Mouse (Mus musculus) heart, postnatal 0 days (tissue): Measurements from ENCODE around the gene Magoh. TPM values are rescaled to one million over a fixed set of nuclear protein-coding genes. Genes with fewer than 3 reads are reported as not detected.

Source experiments
- ATAC-seq: fragments of 200-750 bp; cut with Nextera tagmentation; 2 replicates; pipeline ENCODE4 v1.8.0; 2017; ENCODE audit warnings: low read depth, moderate number of reproducible peaks, moderate library complexity; ENCODE audit not compliant: insufficient read depth
- DNase-seq: peaks from one replicate; pipeline ENCODE4 v3.0.0-alpha.2; 2016; ENCODE audit warnings: low spot score
- H3K27ac ChIP-seq: fragments of 300-500 bp; sonication (generic); 2 replicates; pipeline ENCODE4 v1.5.1; 2014; ENCODE audit warnings: low read depth, mild to moderate bottlenecking
- H3K27me3 ChIP-seq: fragments of 300-500 bp; sonication (generic); 2 replicates; pipeline ENCODE4 v1.6.1; 2014; ENCODE audit warnings: low read length, mixed read lengths; ENCODE audit not compliant: control insufficient read depth, insufficient read depth
- H3K36me3 ChIP-seq: fragments of 300-500 bp; sonication (generic); replicated peaks from 2 replicates; pipeline ENCODE4 v1.6.1; 2014; ENCODE audit warnings: low read length, mixed read lengths; ENCODE audit not compliant: control insufficient read depth, insufficient read depth
- H3K4me1 ChIP-seq: fragments of 300-500 bp; sonication (generic); 2 replicates; pipeline ENCODE4 v1.6.1; 2014; ENCODE audit warnings: antibody characterized with exemption; ENCODE audit not compliant: control insufficient read depth, insufficient read depth
- H3K4me2 ChIP-seq: fragments of 300-500 bp; sonication (generic); 2 replicates; pipeline ENCODE4 v1.6.1; 2014; ENCODE audit warnings: low read depth, mild to moderate bottlenecking, low read length, moderate library complexity
- H3K4me3 ChIP-seq: fragments of 300-500 bp; sonication (generic); 2 replicates; pipeline ENCODE4 v1.5.1; 2014; ENCODE audit warnings: low read depth, low read length
- H3K9ac ChIP-seq: fragments of 300-500 bp; sonication (generic); replicated peaks from 2 replicates; pipeline ENCODE4 v1.6.1; 2014; ENCODE audit warnings: low read depth, low read length, mixed read lengths
- H3K9me3 ChIP-seq: fragments of 300-500 bp; sonication (generic); replicated peaks from 2 replicates; pipeline ENCODE4 v1.6.1; 2016; ENCODE audit warnings: low read length; ENCODE audit not compliant: control insufficient read depth
- CTCF ChIP-seq: IDR thresholded peaks from 2 replicates; pipeline ENCODE4 v1.5.1; 2016; ENCODE audit warnings: antibody characterized with exemption, control low read depth, low read depth
- EP300 ChIP-seq: IDR thresholded peaks from 2 replicates; pipeline ENCODE4 v1.6.1; 2016; ENCODE audit warnings: antibody characterized with exemption, low read depth
- WGBS: fragments of 180-500 bp; shearing (Covaris S2); extraction: QIAGEN DNeasy Blood & Tissue Kit; methylation state at CpG from one replicate; pipeline ENCODE4 v1.1.7; 2014; 5-methylcytosine and 5-hydroxymethylcytosine counted together
- polyA plus RNA-seq: library from polyadenylated mRNA; unstranded; fragments of >200 nt; fragmentation: Nextera tagmentation; extraction: Ambion mirVana; gene quantifications from 2 replicates; pipeline ENCODE4 v1.2.1, GENCODE M21; 2015
- total RNA-seq: library from RNA; depleted of rRNA; stranded (reverse); fragments of >200 nt; gene quantifications from 2 replicates; pipeline ENCODE4 v1.2.3, GENCODE M21; 2014; ENCODE audit warnings: low replicate concordance

Magoh gene
- total and polyA plus RNA-seq, 2 experiments from 2014 or later, result 61.5 to 86.3 TPM

DNA sequence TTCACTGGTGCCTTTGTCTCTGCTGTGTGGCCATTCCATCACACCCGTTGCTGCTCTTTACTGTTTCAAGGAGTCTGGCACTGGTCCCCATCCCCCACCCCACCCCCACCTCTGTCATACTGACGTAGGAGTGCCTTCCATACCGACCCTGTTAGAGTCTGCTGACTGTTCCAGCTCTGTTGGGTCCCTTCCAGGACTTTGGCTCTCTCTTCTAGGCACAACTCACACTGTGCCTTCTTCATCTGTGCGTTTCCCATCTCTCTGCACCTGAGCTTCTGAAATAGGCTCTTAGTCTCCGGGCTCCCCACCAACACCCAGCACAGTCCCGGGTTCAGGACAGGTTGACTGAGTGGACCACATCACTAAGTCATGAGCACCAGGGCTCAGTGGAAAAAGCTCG is 32.8 kb upstream of the Magoh start:
- TF ChIP-seq EP300, result no peak
- TF ChIP-seq CTCF, result no peak
- H3K4me1 ChIP-seq, result no peaks in the 10 kb centered on the region
- no peaks in the 10 kb centered on the region for H3K36me3 ChIP-seq
- H3K9ac ChIP-seq, result no peak overlapping the region
- DNase-seq (no peak), ATAC-seq (no peak)
- H3K27ac ChIP-seq, result no peak overlapping the region
- H3K27me3 ChIP-seq, result peaks cover 39% of the 10 kb centered on the region
- H3K4me2 ChIP-seq, result no peak overlapping the region
- WGBS, result 59% methylated on average over 7 of the region's 7 CpGs
- no peaks in the 10 kb centered on the region for H3K9me3 ChIP-seq
- no peak overlapping the region for H3K4me3 ChIP-seq

DNA sequence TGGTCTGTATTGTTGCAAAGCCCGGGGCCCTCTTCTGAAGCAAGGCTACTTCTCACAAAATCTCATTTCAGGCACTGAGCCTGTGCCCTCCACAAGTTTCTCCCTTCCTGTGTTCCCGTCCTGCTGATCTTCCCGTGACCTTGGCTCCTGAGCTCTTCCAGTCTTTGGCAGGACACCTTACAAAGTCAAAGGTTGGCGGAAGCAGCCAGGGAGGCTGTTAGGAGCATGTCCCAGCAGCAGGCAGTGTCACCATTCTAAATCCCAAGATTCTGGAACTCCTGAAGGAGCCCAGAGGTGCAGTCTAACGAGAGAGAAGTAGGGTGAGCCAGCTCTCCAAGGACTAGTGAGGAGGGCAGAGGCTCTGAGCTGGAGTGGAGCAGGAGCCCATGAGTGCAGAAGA is 31.0 kb upstream of the Magoh start:
- 60% methylated on average over 5 of the region's 5 CpGs for WGBS
- no peak overlapping the region for H3K27ac ChIP-seq
- no peak for DNase-seq

DNA sequence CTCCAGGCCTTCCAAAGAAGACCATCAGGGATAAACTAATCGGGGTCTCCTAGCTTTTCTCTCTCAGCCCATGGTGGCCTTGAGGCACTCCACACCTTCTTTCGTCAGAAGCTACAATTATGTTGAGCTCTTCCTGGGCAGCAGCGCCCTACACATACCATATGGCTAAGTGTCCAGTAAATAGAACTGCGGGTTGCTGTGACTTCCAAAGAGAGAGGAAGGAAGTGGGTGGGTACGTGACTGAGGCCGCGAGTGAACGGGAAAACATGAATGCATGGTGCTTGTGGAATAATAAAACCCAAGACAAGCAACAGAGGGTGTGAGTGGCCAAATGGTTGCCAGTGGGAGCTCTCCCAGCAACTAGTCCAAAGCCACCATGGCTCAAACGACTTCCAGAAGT is 29.9 kb upstream of the Magoh start:
- no peak overlapping the region for H3K4me2 ChIP-seq
- TF ChIP-seq EP300 (no peak), CTCF (no peak)
- WGBS, result 70% methylated on average over 9 of the region's 9 CpGs
- no peaks in the 10 kb centered on the region for H3K36me3 ChIP-seq
- peaks cover 36% of the 10 kb centered on the region for H3K27me3 ChIP-seq
- H3K9ac ChIP-seq, result no peak overlapping the region
- H3K9me3 ChIP-seq, result no peaks in the 10 kb centered on the region
- DNase-seq (no peak), ATAC-seq (no peak)
- H3K27ac ChIP-seq, result no peak overlapping the region
- H3K4me3 ChIP-seq, result no peak overlapping the region
- H3K4me1 ChIP-seq, result no peaks in the 10 kb centered on the region

More for the DNA sequence above, 31.0 kb upstream of the Magoh start:
- H3K9ac ChIP-seq, result no peak overlapping the region
- ATAC-seq, result no peak
- H3K4me2 ChIP-seq, result no peak overlapping the region
- no peaks in the 10 kb centered on the region for H3K9me3 ChIP-seq
- no peaks in the 10 kb centered on the region for H3K36me3 ChIP-seq
- H3K4me3 ChIP-seq, result no peak overlapping the region
- TF ChIP-seq EP300 (no peak), CTCF (no peak)
- H3K4me1 ChIP-seq, result no peaks in the 10 kb centered on the region
- peaks cover 39% of the 10 kb centered on the region for H3K27me3 ChIP-seq

DNA sequence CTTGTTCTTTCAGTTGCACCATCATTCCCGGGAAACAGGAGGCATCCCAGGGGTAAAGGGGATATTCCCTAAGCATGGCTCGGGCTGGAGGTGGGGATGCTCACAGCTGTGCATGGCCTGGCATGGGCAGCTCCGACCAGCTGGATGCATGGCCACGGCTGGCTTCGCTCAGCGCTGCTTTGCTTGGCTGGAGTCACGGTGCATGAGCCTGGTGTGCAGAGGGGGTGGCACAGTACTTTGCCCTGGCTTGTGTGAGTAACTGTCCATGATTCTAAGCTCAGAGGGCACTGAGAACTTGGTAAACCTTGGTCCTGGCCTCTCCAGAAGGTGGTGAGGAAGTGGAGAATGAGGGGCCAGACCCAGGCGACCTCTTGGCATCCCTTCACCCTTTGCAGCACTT is 29.5 kb upstream of the Magoh start:
- TF ChIP-seq EP300, result no peak
- H3K27me3 ChIP-seq, result peaks cover 36% of the 10 kb centered on the region

DNA sequence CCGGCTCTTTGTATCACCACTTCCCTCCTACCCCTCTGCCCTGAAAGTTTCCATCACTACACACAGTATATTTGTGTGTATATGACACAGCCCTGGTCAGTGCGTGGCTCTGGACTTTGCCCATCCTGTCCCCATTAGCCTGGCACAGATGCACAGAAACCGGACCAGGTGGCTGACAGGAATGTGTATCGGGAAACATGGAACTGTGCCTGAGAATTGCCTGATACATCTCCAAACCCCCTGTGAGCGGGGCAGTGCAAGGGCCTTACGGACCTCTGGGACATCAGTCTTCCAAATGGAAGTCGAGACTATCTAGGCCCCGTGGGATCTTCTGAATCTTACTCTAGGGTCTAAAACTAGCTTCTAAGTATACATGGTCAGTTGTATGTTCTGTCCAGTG is 26.2 kb upstream of the Magoh start:
- WGBS, result 84% methylated on average over 8 of the region's 8 CpGs
- Histone ChIP-seq H3K9ac (no peak overlapping the region), H3K27ac (no peak overlapping the region), H3K4me3 (no peak overlapping the region), H3K36me3 (no peaks in the 10 kb centered on the region), H3K27me3 (0 out of 2 replicates have a peak, but pooled peaks cover 6% of the 10 kb centered on the region), H3K4me2 (no peak overlapping the region), H3K9me3 (no peaks in the 10 kb centered on the region), H3K4me1 (no peaks in the 10 kb centered on the region)
- ATAC-seq (no peak), DNase-seq (no peak)
- TF ChIP-seq EP300 (no peak), CTCF (no peak)

More for the DNA sequence above, 29.5 kb upstream of the Magoh start:
- WGBS, result 81% methylated on average over 8 of the region's 8 CpGs
- DNase-seq, result no peak
- H3K36me3 ChIP-seq, result no peaks in the 10 kb centered on the region
- H3K27ac ChIP-seq, result no peak overlapping the region
- ATAC-seq, result no peak
- no peaks in the 10 kb centered on the region for H3K4me1 ChIP-seq
- H3K9ac ChIP-seq, result no peak overlapping the region
- no peaks in the 10 kb centered on the region for H3K9me3 ChIP-seq
- no peak overlapping the region for H3K4me2 ChIP-seq
- no peak overlapping the region for H3K4me3 ChIP-seq

DNA sequence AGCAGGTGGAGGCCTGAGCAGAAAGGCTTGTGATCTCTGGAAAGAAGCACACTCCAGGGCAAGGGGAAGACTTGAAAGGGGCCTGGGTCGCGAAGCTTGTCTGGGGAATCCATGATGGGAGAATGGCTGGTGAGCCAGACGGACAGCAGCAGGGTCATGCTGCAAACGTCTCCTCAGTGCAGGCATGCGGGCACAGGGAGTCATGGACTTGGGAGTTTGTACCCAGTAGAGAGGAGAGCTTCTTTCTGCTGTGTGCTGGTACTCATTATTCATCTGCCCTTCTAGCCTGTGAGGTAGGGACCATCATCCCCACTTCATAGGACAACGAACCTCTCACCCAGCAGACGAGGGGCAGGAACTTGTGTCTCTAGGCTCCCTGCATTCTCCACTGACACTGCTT is 25.7 kb upstream of the Magoh start:
- TF ChIP-seq CTCF (no peak), EP300 (no peak)
- H3K9ac ChIP-seq, result no peak overlapping the region
- 81% methylated on average over 7 of the region's 7 CpGs for WGBS

More for the DNA sequence above, 25.7 kb upstream of the Magoh start:
- ATAC-seq, result no peak
- Histone ChIP-seq H3K4me2 (no peak overlapping the region), H3K4me3 (no peak overlapping the region), H3K27ac (no peak overlapping the region), H3K36me3 (no peaks in the 10 kb centered on the region), H3K4me1 (no peaks in the 10 kb centered on the region), H3K27me3 (0 out of 2 replicates have a peak, but pooled peaks cover 5% of the 10 kb centered on the region), H3K9me3 (no peaks in the 10 kb centered on the region)
- DNase-seq, result no peak
